Mouse (Mus musculus) liver, embryonic 12.5 days (tissue): ENCODE measurements around the gene Thumpd2. TPM values are rescaled to one million over a fixed set of nuclear protein-coding genes. Genes with fewer than 3 reads are reported as not detected.
A peak's percentile ranks its signal among the peaks of the same experiment; 100 is the strongest.

Experiments used
- ATAC-seq: fragments of 200-750 bp; cut with Nextera tagmentation; 2 replicates; pipeline ENCODE4 v1.8.0; 2017; ENCODE audit warnings: moderate number of reproducible peaks, mild to moderate bottlenecking, moderate library complexity
- H3K27ac ChIP-seq: fragments of 300-500 bp; sonication (generic); 2 replicates; pipeline ENCODE4 v1.5.1; 2016; ENCODE audit warnings: mild to moderate bottlenecking
- H3K27me3 ChIP-seq: fragments of 300-500 bp; sonication (generic); replicated peaks from 2 replicates; pipeline ENCODE4 v1.6.1; 2016; ENCODE audit warnings: mild to moderate bottlenecking, moderate library complexity
- H3K36me3 ChIP-seq: fragments of 300-500 bp; sonication (generic); 2 replicates; pipeline ENCODE4 v1.6.1; 2016; ENCODE audit warnings: mild to moderate bottlenecking, moderate library complexity
- H3K4me1 ChIP-seq: fragments of 300-500 bp; sonication (generic); 2 replicates; pipeline ENCODE4 v1.6.1; 2016
- H3K4me2 ChIP-seq: fragments of 300-500 bp; sonication (generic); 2 replicates; pipeline ENCODE4 v1.6.1; 2016; ENCODE audit warnings: mild to moderate bottlenecking, moderate library complexity
- H3K4me3 ChIP-seq: fragments of 300-500 bp; sonication (generic); 2 replicates; pipeline ENCODE4 v1.5.1; 2016; ENCODE audit warnings: mild to moderate bottlenecking, moderate library complexity
- H3K9ac ChIP-seq: fragments of 300-500 bp; sonication (generic); 2 replicates; pipeline ENCODE4 v1.6.1; 2016; ENCODE audit warnings: mild to moderate bottlenecking, moderate library complexity
- H3K9me3 ChIP-seq: fragments of 300-500 bp; sonication (generic); replicated peaks from 2 replicates; pipeline ENCODE4 v1.6.1; 2016; ENCODE audit warnings: mild to moderate bottlenecking, moderate library complexity
- WGBS: fragments of 180-500 bp; shearing (Covaris S2); methylation state at CpG from one replicate; pipeline ENCODE4 v1.1.7; 2016; ENCODE audit not compliant: insufficient replicate concordance; 5-methylcytosine and 5-hydroxymethylcytosine counted together
- polyA plus RNA-seq: library from polyadenylated mRNA; unstranded; fragments of >200 nt; fragmentation: Nextera tagmentation; extraction: Ambion mirVana; gene quantifications from 2 replicates; pipeline ENCODE4 v1.2.1, GENCODE M21; 2016

Gene Thumpd2
- polyA plus RNA-seq, 1 experiment from 2014 or later: 9.3 TPM

- WGBS: 79% methylated on average over 6 of the region's 6 CpGs
- no peak for ATAC-seq
- Histone ChIP-seq H3K9me3 (no peaks in the 10 kb centered on the region), H3K27me3 (no peaks in the 10 kb centered on the region), H3K4me2 (no peak overlapping the region), H3K4me1 (peaks cover 15% of the 10 kb centered on the region), H3K4me3 (no peak overlapping the region), H3K27ac (no peak overlapping the region), H3K36me3 (peaks cover 79% of the 10 kb centered on the region), H3K9ac (no peak overlapping the region)
These were observed 37.6 kb downstream of the Thumpd2 start for GRCm38 (mm10) chr17:81027331-81027730.

DNA sequence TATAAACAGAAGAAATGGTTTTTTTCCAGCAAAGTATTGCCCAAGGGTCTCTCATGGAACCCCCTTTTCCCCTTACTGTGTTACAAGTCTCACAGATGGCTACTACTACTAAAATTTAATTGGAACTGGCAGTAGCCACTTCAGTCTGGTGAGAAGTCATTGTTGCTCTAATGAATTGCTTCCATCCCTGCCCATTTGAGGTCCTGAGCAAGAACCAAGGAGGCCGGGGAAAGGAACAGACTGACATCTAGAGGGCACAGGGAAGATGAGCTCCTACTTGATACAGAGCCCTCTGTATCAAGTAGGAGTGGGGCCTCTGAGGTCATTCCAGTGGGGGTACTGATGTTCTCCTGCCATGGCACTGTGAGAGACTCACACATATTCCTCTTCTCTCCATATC, 47.8 kb downstream of the Thumpd2 start:
- H3K4me3 ChIP-seq: no peak overlapping the region
- no peak overlapping the region for H3K4me2 ChIP-seq
- no peak overlapping the region for H3K9ac ChIP-seq
- WGBS: 58% methylated on average over 1 of the region's 1 CpGs
- ATAC-seq: no peak
- H3K4me1 ChIP-seq: no peaks in the 10 kb centered on the region
- H3K9me3 ChIP-seq: no peaks in the 10 kb centered on the region
- H3K27ac ChIP-seq: no peak overlapping the region
- H3K36me3 ChIP-seq: no peaks in the 10 kb centered on the region
- no peaks in the 10 kb centered on the region for H3K27me3 ChIP-seq

- no peak overlapping the region for H3K4me3 ChIP-seq
- 0 out of 2 replicates have a peak, but pooled peaks cover 3% of the 10 kb centered on the region for H3K27me3 ChIP-seq
- no peak overlapping the region for H3K9ac ChIP-seq
- no peak overlapping the region for H3K27ac ChIP-seq
- WGBS: 38% methylated on average over 4 of the region's 4 CpGs
- H3K4me2 ChIP-seq: no peak overlapping the region
- H3K36me3 ChIP-seq: no peaks in the 10 kb centered on the region
- no peaks in the 10 kb centered on the region for H3K9me3 ChIP-seq
- no peaks in the 10 kb centered on the region for H3K4me1 ChIP-seq
- ATAC-seq: peak; percentile 66
These were observed 49.0 kb downstream of the Thumpd2 start for GRCm38 (mm10) chr17:81015814-81016447.

- Histone ChIP-seq H3K4me3 (no peak overlapping the region), H3K27ac (no peak overlapping the region), H3K4me2 (no peak overlapping the region), H3K27me3 (0 out of 2 replicates have a peak, but pooled peaks cover 3% of the 10 kb centered on the region), H3K4me1 (no peaks in the 10 kb centered on the region), H3K9ac (no peak overlapping the region), H3K9me3 (no peaks in the 10 kb centered on the region), H3K36me3 (no peaks in the 10 kb centered on the region)
- ATAC-seq: no peak
- WGBS: 55% methylated on average over 18 of the region's 18 CpGs
These were observed 53.8 kb downstream of the Thumpd2 start for GRCm38 (mm10) chr17:81010844-81011685.

- Histone ChIP-seq H3K4me2 (no peak overlapping the region), H3K9me3 (no peaks in the 10 kb centered on the region), H3K36me3 (no peaks in the 10 kb centered on the region), H3K4me3 (no peak overlapping the region), H3K9ac (no peak overlapping the region), H3K27me3 (0 out of 2 replicates have a peak, but pooled peaks cover 3% of the 10 kb centered on the region), H3K4me1 (no peaks in the 10 kb centered on the region), H3K27ac (no peak overlapping the region)
- ATAC-seq: no peak
- 57% methylated on average over 3 of the region's 3 CpGs for WGBS
These were observed 54.7 kb downstream of the Thumpd2 start for GRCm38 (mm10) chr17:81010199-81010598.

DNA sequence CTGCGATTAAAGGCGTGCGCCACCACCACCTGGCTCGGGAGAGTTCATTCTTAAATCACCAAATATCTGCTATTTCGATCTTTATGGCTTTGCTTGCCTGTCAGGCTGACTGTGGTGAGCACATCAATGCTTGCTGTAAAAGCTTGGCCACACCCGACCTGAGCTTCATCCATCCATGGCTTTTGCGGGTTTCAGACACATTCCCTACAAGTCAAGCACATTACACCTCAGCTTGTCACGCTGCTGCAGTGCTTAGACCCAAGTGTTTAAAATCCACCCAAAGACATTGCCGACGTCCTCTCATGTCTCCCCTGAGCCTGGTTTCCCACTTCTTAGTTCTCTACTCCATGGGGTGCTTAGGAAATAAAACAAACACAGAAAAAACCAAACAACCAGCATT, 55.8 kb downstream of the Thumpd2 start:
- H3K9me3 ChIP-seq: no peaks in the 10 kb centered on the region
- ATAC-seq: no peak
- H3K4me1 ChIP-seq: no peaks in the 10 kb centered on the region
- no peak overlapping the region for H3K27ac ChIP-seq
- H3K4me3 ChIP-seq: no peak overlapping the region
- 0 out of 2 replicates have a peak, but pooled peaks cover 3% of the 10 kb centered on the region for H3K27me3 ChIP-seq
- H3K9ac ChIP-seq: no peak overlapping the region
- 77% methylated on average over 10 of the region's 10 CpGs for WGBS
- no peaks in the 10 kb centered on the region for H3K36me3 ChIP-seq
- no peak overlapping the region for H3K4me2 ChIP-seq

DNA sequence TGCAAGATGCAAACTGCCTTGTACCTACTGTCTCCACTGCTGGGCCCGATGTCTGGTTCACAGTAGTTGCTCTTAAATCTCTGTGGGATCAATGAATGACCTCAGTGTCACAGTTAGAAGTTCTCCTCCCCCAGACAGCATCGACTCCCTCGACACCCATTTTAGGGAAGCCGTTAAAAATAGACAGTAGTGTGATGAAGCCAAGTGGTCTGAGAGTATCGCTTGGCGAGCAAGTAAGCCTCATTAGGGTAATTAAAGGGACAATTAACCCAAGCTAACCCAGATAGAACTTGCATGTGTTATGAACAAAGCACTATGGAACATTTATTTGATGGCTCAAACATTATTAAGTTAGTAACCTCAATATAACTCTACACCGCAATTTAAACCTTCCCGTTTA, 59.6 kb downstream of the Thumpd2 start:
- no peaks in the 10 kb centered on the region for H3K27me3 ChIP-seq
- WGBS: 68% methylated on average over 8 of the region's 8 CpGs

GRCm38 (mm10) chr17:81004454-81004853, 60.4 kb downstream of the Thumpd2 start:
- no peaks in the 10 kb centered on the region for H3K36me3 ChIP-seq
- H3K4me1 ChIP-seq: no peaks in the 10 kb centered on the region
- H3K9me3 ChIP-seq: no peaks in the 10 kb centered on the region
- H3K4me2 ChIP-seq: no peak overlapping the region
- 73% methylated on average over 11 of the region's 11 CpGs for WGBS
- H3K9ac ChIP-seq: no peak overlapping the region
- H3K4me3 ChIP-seq: no peak overlapping the region
- ATAC-seq: no peak
- no peaks in the 10 kb centered on the region for H3K27me3 ChIP-seq
- H3K27ac ChIP-seq: no peak overlapping the region

More for the DNA sequence above, 59.6 kb downstream of the Thumpd2 start:
- no peak overlapping the region for H3K4me3 ChIP-seq
- no peaks in the 10 kb centered on the region for H3K9me3 ChIP-seq
- no peaks in the 10 kb centered on the region for H3K36me3 ChIP-seq
- no peak for ATAC-seq
- no peak overlapping the region for H3K9ac ChIP-seq
- no peak overlapping the region for H3K4me2 ChIP-seq
- no peak overlapping the region for H3K27ac ChIP-seq
- no peaks in the 10 kb centered on the region for H3K4me1 ChIP-seq

DNA sequence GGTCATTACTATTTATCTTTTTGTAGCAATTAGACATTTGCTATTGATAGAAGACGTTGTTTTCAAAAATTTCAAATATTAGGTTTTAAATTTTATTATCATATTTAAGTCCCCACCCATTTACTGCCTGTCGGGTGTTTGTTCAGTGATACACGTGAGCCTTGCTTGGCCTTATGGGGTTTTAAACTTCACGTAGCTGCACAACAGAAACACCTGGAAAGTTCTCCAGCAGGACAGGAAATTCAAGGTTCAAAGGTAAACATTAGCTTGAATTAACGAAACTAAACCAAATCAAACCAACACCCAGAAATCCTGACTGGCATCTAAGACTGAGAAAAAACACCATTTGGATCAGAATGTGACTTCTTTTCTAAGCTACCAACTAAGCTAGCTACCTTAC, 62.8 kb downstream of the Thumpd2 start:
- Histone ChIP-seq H3K4me3 (no peak overlapping the region), H3K4me1 (no peaks in the 10 kb centered on the region), H3K36me3 (no peaks in the 10 kb centered on the region), H3K27me3 (no peaks in the 10 kb centered on the region), H3K9ac (no peak overlapping the region), H3K27ac (no peak overlapping the region), H3K9me3 (no peaks in the 10 kb centered on the region), H3K4me2 (no peak overlapping the region)
- ATAC-seq: no peak
- WGBS: 67% methylated on average over 5 of the region's 5 CpGs

GRCm38 (mm10) chr17:81001647-81002046, 63.2 kb downstream of the Thumpd2 start:
- Histone ChIP-seq H3K27me3 (no peaks in the 10 kb centered on the region), H3K36me3 (no peaks in the 10 kb centered on the region), H3K9ac (no peak overlapping the region), H3K4me1 (no peaks in the 10 kb centered on the region), H3K4me2 (no peak overlapping the region), H3K4me3 (no peak overlapping the region), H3K9me3 (no peaks in the 10 kb centered on the region), H3K27ac (no peak overlapping the region)
- ATAC-seq: no peak
- 86% methylated on average over 4 of the region's 4 CpGs for WGBS

GRCm38 (mm10) chr17:81001010-81001409, 63.9 kb downstream of the Thumpd2 start:
- no peak overlapping the region for H3K4me3 ChIP-seq
- WGBS: 83% methylated on average over 12 of the region's 12 CpGs
- H3K4me1 ChIP-seq: no peaks in the 10 kb centered on the region

GRCm38 (mm10) chr17:80998958-80999357, 65.9 kb downstream of the Thumpd2 start:
- no peak for ATAC-seq
- H3K36me3 ChIP-seq: no peaks in the 10 kb centered on the region
- H3K27ac ChIP-seq: no peak overlapping the region
- H3K9me3 ChIP-seq: no peaks in the 10 kb centered on the region
- no peak overlapping the region for H3K9ac ChIP-seq
- H3K4me2 ChIP-seq: no peak overlapping the region
- no peaks in the 10 kb centered on the region for H3K27me3 ChIP-seq
- H3K4me1 ChIP-seq: no peaks in the 10 kb centered on the region
- no peak overlapping the region for H3K4me3 ChIP-seq
- 78% methylated on average over 6 of the region's 6 CpGs for WGBS

More at GRCm38 (mm10) chr17:81001010-81001409, 63.9 kb downstream of the Thumpd2 start:
- Histone ChIP-seq H3K9ac (no peak overlapping the region), H3K27ac (no peak overlapping the region), H3K36me3 (no peaks in the 10 kb centered on the region), H3K9me3 (no peaks in the 10 kb centered on the region), H3K4me2 (no peak overlapping the region), H3K27me3 (no peaks in the 10 kb centered on the region)
- ATAC-seq: no peak
